Mouse (Mus musculus) Patski (cell line): ENCODE data around the gene Plpp1. TPM values are rescaled to one million over a fixed set of nuclear protein-coding genes. Genes with fewer than 3 reads are reported as not detected.

ENCODE experiments used
- ATAC-seq: fragments of 100-300 bp; one replicate; pipeline ENCODE4 v1.8.0; 2021
- CTCF ChIA-PET: fragments of 350-600 bp; sonication (Branson Sonifier 250); formaldehyde crosslinking; loops from one replicate; lab custom pipeline; 2022; ENCODE audit warnings: inconsistent platforms; lab: Charles Lee
- POLR2A ChIA-PET: fragments of 350-600 bp; sonication (Branson Sonifier 250); formaldehyde crosslinking; loops from one replicate; lab custom pipeline; 2022; ENCODE audit warnings: antibody characterized with exemption, inconsistent platforms; lab: Charles Lee
- DNase-seq: peaks from one replicate; pipeline ENCODE4 v3.0.0-alpha.2; 2011; ENCODE audit warnings: low read depth, low spot score
- H3K27me3 ChIP-seq: fragments of 371-371 bp; one replicate; pipeline ENCODE4 v1.5.1; 2021
- CTCF ChIP-seq: fragments of 100-300 bp; IDR thresholded peaks from one replicate; pipeline ENCODE4 v1.5.1; 2021
- in situ Hi-C: fragments of 300-500 bp; cut with MboI; formaldehyde crosslinking; loops from 3 replicates; pipeline ENCODE4 v1.11.1; 2018; ENCODE audit warnings: low pct_unique_long_range_greater_than_20kb, mixed read lengths
- polyA plus RNA-seq: library from polyadenylated mRNA; unstranded; gene quantifications from one replicate; pipeline ENCODE4 v1.2.3, GENCODE M21; 2021

The Plpp1 gene
- polyA plus RNA-seq, 1 experiment from 2014 or later, result 27.3 TPM

- ATAC-seq (no peak), DNase-seq (no peak)
- CTCF ChIA-PET, result no interaction called here
- no peak for TF ChIP-seq CTCF
- H3K27me3 ChIP-seq, result no peaks in the 10 kb centered on the region
- POLR2A ChIA-PET, result interaction anchor here (1.2 kb wide), 1 partner anchor 11 kb away, joined by 4 read pairs; no protein-coding TSS in a partner anchor
- in situ Hi-C loops, result no loop called here
These were observed 36.4 kb downstream of the Plpp1 start for GRCm38 (mm10) chr13:112836951-112837350.

DNA sequence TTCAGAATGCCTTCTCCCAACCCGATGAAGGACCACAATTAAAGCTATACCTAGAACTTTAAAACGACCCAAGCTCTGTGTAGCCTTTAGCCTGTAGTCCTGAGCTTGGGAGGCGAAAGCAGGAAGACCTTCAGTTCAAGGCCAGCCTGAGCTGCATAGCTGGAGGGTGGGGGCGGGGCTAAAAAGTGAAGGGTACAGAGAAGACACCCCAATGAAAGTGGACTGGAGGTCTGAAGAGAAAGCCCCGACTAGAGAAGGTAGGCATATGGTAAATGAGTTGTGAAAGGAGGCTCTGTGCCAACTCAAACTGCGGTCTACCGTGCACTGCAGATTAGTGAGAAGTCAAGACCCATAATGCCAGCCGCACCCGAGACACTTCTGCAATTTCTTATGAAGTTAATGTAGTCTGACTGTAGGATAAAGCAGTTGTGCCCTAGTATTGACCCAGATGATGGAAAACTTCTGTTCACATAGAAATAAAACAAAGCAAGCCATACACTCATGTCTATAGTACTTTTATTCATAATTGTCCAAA, 37.1 kb downstream of the Plpp1 start:
- in situ Hi-C loops, result no loop called here
- DNase-seq (no peak), ATAC-seq (no peak)
- CTCF ChIA-PET, result no interaction called here
- no peaks in the 10 kb centered on the region for H3K27me3 ChIP-seq
- POLR2A ChIA-PET, result interaction anchor here (0.7 kb wide), 1 partner anchor 160 kb away, joined by 4 read pairs; no protein-coding TSS in a partner anchor
- TF ChIP-seq CTCF, result no peak

GRCm38 (mm10) chr13:112838562-112839232, 38.1 kb downstream of the Plpp1 start:
- in situ Hi-C loops, result no loop called here
- ChIA-PET CTCF (no interaction called here), POLR2A (interaction anchor here (0.7 kb wide), 1 partner anchor 161 kb away, joined by 4 read pairs; no protein-coding TSS in a partner anchor)
- H3K27me3 ChIP-seq, result no peaks in the 10 kb centered on the region
- TF ChIP-seq CTCF, result no peak
- no peak for ATAC-seq
- no peak for DNase-seq

- no peaks in the 10 kb centered on the region for H3K27me3 ChIP-seq
- ATAC-seq, result no peak
- in situ Hi-C loops, result no loop called here
- CTCF ChIA-PET, result interaction anchor here (1.3 kb wide), 1 partner anchor 13 kb away, joined by 4 read pairs; no protein-coding TSS in a partner anchor
- no peak for TF ChIP-seq CTCF
- POLR2A ChIA-PET, result no interaction called here
- no peak for DNase-seq
These were observed 39.9 kb downstream of the Plpp1 start for GRCm38 (mm10) chr13:112840241-112841087.

- H3K27me3 ChIP-seq, result no peaks in the 10 kb centered on the region
- ATAC-seq (no peak), DNase-seq (no peak)
- POLR2A ChIA-PET, result no interaction called here
- in situ Hi-C loops, result no loop called here
- CTCF ChIA-PET, result no interaction called here
- no peak for TF ChIP-seq CTCF
These were observed 45.3 kb downstream of the Plpp1 start for GRCm38 (mm10) chr13:112845931-112846330.

DNA sequence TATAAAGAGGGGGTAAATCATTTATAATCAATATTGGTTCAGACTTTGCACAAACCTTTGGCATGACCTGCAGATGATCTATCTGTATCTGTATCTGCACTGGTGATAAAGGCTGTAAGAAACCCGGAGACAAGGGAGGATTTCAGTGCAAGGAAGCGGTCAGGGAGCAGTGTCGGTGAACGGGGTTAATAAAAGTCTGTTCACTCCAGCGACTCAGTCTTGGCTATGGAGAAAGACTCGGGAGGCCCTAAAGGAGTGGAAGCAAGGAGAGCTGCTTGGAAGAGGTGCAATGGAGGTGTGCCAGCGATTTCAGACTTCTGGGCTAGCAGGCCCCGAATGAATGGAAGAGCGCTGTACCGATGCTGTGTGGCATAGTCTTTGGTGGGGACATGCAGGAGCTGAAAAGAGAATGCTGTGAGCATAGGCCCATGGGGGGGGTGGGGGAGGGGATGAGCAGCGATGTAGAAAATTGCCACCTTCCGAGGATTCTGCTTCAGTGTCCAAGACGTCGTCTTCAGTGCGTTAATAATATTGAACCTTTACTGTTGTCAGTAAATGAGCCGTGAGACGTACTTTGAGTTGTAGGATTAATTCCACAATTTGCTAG, 53.2 kb downstream of the Plpp1 start:
- in situ Hi-C loops, result no loop called here
- DNase-seq (no peak), ATAC-seq (no peak)
- CTCF ChIA-PET, result interaction anchor here (1.0 to 1.7 kb wide), 2 partner anchors 10 to 13 kb away, joined by 4 to 6 read pairs; no protein-coding TSS in a partner anchor
- POLR2A ChIA-PET, result no interaction called here
- no peaks in the 10 kb centered on the region for H3K27me3 ChIP-seq
- TF ChIP-seq CTCF, result no peak

DNA sequence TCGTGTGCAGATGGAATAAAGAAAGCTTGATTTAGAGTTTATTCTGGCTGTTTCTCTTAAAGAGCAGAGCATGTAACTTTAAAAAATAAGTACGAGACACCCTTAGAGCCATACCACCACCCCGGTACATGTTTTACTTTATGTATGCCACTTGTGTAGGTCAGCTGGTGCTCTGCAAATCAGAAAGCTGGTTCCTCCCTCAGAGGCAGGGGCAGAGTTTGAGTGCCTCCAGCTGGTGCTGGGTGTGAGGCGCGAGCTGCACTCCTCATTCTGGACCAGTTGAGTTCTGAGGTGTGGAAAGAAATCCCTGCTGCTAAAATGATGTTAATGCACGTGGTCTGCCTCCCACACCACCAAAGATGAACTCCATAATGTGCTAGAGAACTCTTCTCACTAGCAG, 53.8 kb downstream of the Plpp1 start:
- H3K27me3 ChIP-seq, result no peaks in the 10 kb centered on the region
- in situ Hi-C loops, result no loop called here
- ChIA-PET POLR2A (no interaction called here), CTCF (interaction anchor here (1.7 kb wide), 1 partner anchor 10 kb away, joined by 6 read pairs; no protein-coding TSS in a partner anchor)
- ATAC-seq, result no peak
- no peak for TF ChIP-seq CTCF
- DNase-seq, result no peak

DNA sequence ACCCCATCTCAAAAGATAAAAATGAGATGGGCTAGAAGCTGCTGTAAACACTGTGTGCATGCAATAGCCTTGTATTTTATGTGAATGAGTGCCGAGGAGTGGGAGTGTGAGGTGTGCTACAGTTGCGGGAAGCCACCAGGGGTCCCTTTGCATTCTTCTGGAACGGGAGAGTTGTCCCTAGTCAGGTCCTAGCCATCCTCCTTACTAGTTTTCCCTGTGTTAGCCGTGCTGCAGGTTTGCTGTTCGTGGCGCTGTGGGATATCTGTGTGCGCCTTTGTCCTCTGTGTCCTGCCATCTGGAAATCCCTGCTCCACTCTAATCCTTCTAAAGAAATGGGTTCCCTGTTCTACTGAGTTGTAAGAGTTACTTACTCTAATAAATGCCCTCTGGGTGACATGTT, 57.3 kb downstream of the Plpp1 start:
- ChIA-PET POLR2A (no interaction called here), CTCF (no interaction called here)
- ATAC-seq (no peak), DNase-seq (no peak)
- TF ChIP-seq CTCF, result no peak
- H3K27me3 ChIP-seq, result no peaks in the 10 kb centered on the region
- in situ Hi-C loops, result no loop called here

DNA sequence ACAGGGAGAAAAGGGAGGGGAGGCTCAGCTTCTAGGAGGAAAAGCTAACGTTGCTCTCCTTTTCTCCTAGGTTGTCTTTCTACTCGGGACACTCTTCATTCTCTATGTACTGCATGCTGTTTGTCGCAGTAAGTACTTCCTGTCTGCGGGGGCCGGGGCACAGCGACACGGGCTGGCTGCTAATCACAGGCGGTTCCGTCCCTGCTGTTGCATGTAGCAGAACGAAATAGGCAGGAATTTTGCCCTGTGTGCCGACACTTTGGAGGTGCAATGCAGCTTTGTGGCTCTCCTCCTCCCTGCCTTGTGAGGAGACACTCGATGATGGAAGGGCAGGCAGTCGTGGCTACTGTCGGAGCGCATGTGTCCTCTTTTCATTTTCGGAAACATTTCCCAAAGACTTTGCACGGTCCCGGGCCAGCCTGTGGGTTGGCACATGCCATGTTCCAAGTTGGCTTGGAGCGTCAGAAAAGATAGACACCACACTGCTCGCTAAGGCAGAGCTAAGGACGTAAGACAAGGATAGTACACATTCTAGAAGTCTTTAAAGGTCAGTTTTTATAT, 59.1 kb downstream of the Plpp1 start:
- CTCF ChIA-PET, result interaction anchor here (0.8 kb wide), 1 partner anchor 186 kb away, joined by 3 read pairs; no protein-coding TSS in a partner anchor
- no peak for DNase-seq
- TF ChIP-seq CTCF, result no peak
- in situ Hi-C loops, result no loop called here
- ATAC-seq, result no peak
- POLR2A ChIA-PET, result no interaction called here
- no peaks in the 10 kb centered on the region for H3K27me3 ChIP-seq

DNA sequence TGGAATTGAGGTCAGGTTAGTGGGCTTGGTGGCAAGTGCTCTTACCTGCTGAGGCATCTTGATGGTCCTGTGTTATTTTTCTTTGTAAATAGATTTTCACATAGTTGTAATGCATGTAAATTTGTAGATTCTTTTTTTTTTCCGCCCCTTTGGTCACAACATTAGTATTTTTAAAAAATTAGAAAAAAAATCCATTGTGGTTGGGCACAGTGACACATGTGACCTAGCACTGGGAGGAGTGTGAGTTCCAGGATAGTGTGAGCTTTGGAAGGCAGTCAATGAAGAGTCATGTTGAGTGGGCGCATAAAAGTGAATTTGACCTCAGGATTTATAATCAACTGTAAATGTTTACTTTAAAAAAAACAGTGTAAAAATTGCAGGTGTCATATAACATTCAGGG, 59.8 kb downstream of the Plpp1 start:
- POLR2A ChIA-PET, result no interaction called here
- H3K27me3 ChIP-seq, result no peaks in the 10 kb centered on the region
- ATAC-seq, result no peak
- in situ Hi-C loops, result no loop called here
- TF ChIP-seq CTCF, result no peak
- CTCF ChIA-PET, result interaction anchor here (0.8 to 1.1 kb wide), 2 partner anchors 10 to 186 kb away, joined by 3 read pairs; no protein-coding TSS in a partner anchor
- no peak for DNase-seq
